Mouse (Mus musculus): ENCODE measurements around the gene Ifitm1.

- TF ChIP-seq CTCF (IDR thresholded peaks at IDR 0.05; ENCODE audit: borderline replicate concordance, insufficient read depth, low read length) (no peak), POLR2A (IDR thresholded peaks at IDR 0.05; ENCODE audit: low read depth, low read length) (no peak)
Measured at GRCm38 (mm10) chr7:140944236-140944635, 22.8 kb upstream of the Ifitm1 start.

All from embryonic fibroblast, embryonic 13.5 days (primary cell).